Mouse (Mus musculus) ES-Bruce4 (cell line): ENCODE data around the gene Il27.

Experiments
- CTCF ChIP-seq: IDR thresholded peaks from one replicate; pipeline ENCODE4 v1.8.1; 2011; ENCODE audit warnings: low read depth, low read length
- EP300 ChIP-seq: IDR thresholded peaks from 2 replicates; pipeline ENCODE4 v1.6.1; 2011; ENCODE audit warnings: low read depth, low read length; ENCODE audit not compliant: insufficient read depth

DNA sequence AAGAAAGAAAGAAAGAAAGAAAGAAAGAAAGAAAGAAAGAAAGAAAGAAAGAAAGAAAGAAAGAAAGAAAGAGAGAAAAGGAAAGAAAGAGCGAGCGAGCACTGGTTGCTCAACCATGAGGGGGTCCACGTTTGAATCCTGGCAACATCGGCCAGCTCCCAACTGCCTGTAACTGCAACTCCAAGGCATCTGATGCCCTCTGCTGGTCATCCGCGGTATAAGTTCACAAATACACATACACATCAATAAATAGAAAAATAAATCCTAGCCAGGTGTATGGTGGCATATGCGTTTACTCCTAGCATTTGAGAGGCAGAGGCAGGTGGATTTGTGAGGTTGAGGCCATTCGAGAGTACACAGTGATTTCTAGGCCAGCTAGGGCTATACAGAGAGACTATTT lies 17.8 kb downstream of the Il27 start:
- TF ChIP-seq CTCF: peak; percentile 82
- no peak for TF ChIP-seq EP300
